Mouse (Mus musculus) effector memory CD4-positive, alpha-beta T cell, adult 7 months (primary cell): Measurements from ENCODE around the gene Cpm. TPM values are rescaled to one million over a fixed set of nuclear protein-coding genes. Genes with fewer than 3 reads are reported as not detected.

Experiments used
- polyA plus RNA-seq: library from polyadenylated mRNA; unstranded; fragments of 100-300 nt; shearing (Covaris generic); gene quantifications from one replicate; pipeline ENCODE4 v1.2.1, GENCODE M21; 2017

Cpm gene
- 135 TPM for polyA plus RNA-seq

DNA sequence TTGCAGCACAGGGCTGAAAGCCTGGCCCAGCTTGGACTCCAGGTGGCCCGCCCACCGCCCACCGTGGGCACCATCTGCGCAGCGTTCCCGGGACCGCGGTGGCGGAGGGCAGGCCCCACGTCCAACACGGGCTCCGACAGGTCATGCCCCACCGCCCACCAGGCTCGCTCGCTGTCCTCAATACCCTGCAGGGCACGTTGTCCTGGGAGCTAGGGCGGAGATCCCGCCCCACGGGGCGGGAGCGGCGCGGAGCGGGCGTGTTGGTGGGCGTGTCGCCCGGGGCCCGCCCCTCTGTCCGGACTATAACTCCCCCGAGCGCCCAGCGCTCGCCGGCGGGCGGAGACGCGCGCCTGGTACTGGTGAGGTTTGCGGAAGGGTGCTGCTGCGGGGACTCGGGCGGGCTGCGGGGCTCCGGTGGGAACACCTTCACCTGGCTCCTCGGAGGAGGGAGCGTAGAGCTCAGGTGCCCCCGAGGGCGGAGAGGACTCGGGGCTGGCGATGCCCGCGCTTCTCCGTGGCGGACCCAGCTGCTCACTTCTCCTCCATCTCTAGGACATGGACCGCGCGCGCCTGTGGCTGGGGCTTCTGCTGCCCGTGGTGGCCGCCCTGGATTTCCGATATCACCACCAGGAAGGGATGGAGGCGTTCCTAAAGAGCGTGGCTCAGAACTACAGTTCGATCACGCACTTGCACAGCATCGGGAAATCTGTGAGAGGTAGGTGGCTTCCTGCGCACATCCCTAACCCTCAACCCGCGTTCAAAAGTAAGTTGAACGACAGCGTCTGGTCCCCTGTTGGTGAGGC, at the start of gene Cpm:
Gene Cpm (plus strand): TSS at position 332 of the 803 bp plus-strand sequence.

DNA sequence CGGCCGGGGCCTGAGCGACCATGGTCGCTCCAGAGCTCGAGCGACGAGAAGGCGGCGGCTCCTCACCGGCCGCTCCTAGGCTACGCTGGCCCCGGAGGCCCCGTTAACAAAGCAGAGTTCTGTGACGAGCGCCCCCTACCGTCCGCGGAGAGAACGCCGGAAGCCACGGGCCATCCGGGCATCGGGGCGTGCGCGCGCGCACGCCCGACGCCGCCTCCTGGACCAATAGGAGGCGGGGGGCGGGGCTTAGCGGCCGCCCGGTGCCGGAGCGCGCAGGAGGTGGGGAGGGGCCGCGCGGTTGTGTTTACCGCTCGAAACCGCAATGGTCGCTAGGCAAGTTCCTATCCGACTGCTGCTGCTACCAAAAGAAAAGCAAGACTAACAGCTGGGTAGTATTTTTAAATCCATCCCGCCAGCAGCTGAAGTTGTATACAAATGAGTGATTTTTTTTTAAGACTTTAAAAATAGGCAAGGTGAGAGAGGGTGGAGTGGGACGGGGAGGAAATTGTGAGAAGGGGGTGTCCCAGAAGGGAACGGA, 81.4 kb downstream of the Cpm start, which contains the start of gene Mdm2:
Gene Mdm2 (minus strand): TSS at position 155 of the 538 bp plus-strand sequence.

Other genes starting within 250 kb of the Cpm start
- 111 TPM for gene Cpsf6, start 249.5 kb upstream of the Cpm start, polyA plus RNA-seq
- gene Mdm2, start 81.3 kb downstream of the Cpm start, polyA plus RNA-seq = 113 TPM
- 5.4 TPM for gene Slc35e3, start 116.9 kb downstream of the Cpm start, polyA plus RNA-seq
- gene Nup107, start 163.2 kb downstream of the Cpm start, polyA plus RNA-seq = 31.8 TPM
- gene Rap1b, start 216.5 kb downstream of the Cpm start, polyA plus RNA-seq = 656 TPM